Mouse (Mus musculus) ZHBTc4 (cell line): ENCODE measurements at regions not wholly inside any gene's neighbourhood (a gene's known extent, or its start where the extent isn't known, plus 50 kb on each side); places are given as distances from the start of the nearest gene placed in this dataset.

Experiments used
- DNase-seq: peaks from one replicate; pipeline ENCODE4 v3.0.0-alpha.2; 2011; ENCODE audit warnings: low read depth, low spot score

DNA sequence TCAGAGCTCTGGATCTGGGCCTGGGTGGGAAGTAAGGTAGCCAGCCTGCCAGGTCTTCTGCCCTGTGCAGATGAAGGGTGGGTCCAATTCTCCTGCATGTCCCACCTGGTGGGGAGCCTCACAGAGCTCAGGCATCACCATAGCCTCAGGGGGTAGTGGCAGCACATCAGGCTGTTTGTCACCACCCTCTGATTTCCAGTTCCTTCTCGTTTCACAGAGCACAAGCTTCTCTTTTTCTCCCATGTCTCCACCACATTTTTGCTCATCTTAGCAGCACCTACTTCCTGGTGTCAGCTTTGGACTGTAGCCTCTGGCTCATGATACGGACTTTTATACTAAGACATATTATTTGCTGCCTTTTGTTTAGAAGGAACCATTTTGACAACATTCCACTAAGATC is 345.6 kb upstream of the Mmadhc start:
- DNase-seq: no peak

DNA sequence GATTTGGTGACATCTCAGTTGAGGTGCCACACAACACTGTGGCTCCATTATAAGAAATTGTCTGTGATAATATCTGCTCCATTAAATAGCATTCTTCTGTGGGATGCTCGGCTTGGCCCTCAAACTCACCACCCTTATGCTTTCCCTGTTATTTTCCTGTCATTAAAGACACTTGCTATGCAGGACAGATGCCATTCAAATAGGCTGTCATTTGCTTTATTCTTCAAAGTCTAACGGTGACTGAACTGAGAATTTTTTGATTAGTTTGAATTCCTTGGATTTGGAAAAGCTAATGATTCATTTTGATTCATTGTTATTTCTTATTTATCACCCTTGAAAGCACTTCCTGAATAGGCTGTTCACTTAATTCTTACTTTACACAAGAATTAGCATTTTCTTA is 339.3 kb upstream of the Mmadhc start:
- DNase-seq: no peak

DNA sequence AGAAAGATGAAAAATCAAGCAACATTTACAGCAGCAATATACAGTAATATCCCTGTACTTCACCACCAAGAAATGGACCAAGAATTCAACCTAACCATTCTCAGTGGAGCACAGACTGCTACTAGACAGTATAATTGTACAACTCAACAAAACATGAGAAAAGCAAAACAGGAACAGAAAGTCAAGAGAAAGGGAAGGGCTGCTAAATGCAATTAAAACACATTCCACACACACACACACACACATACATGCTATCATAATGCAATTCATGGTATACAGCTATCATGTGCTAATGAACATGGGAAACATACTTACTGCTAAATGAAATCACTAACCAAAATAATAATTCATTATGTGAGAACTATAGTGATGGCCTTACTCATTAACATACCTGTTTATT is 335.2 kb upstream of the Mmadhc start:
- DNase-seq: no peak

DNA sequence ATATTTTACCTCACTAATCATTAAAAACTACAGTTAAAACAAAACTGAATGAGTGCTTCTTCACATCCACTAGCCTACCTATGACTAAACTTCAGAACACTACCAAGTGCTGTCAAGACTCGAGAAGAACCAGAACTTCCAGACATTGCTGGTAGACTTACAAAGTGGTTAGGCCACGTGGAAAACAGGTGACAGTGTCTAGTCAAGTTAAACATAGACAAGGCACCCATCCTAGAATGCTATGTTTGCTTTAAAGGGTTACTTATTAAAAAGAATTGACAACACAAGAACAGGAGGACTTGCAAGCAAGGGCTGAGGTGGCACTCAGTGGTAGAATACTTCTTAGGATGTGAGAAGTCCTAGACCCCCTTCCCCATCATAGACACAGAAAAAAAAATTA is 330.9 kb upstream of the Mmadhc start:
- no peak for DNase-seq

DNA sequence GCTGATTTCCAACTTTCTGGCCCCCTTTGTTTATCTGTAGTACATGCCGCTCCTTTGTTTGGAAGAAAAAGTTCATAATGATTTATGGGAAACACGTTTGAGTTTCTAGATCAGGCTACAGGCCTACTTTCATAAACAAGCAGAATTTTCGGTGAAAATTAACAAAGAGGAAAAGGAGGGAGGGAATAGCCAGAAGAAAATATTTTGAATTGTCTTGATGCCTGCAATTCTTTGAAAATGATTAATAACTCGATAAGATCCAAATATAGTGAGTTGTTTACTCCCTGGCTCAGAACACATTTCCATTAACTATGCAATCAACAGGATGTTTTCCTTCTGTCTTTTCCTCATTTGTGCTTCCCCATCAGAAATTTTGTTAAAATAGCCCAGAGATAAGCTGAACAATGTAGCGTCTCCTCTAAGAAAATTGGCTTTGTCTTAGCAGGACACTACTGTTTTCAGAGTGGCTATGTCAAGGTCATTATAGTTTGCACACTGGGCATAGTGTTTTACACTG is 328.7 kb upstream of the Mmadhc start:
- no peak for DNase-seq

DNA sequence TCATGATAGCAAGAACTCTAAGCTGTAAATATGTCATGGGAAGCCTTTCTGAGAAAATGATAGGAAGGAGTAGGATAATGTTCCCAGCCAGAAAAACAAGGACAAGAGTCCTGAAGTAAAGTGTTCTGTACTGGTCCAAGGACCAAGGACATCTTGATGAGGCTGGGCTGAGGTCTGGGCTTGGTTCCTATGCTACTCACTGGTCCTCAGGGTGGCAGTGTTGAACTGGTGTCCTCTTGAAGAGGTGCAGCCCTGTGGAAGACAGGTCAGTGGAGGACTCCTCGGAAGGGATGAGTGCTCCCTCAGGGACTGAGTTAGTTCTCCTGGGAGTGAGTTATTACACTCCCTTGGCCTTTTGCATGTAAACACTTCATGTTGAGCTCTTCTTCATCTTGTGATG is 312.5 kb upstream of the Mmadhc start:
- DNase-seq: no peak

DNA sequence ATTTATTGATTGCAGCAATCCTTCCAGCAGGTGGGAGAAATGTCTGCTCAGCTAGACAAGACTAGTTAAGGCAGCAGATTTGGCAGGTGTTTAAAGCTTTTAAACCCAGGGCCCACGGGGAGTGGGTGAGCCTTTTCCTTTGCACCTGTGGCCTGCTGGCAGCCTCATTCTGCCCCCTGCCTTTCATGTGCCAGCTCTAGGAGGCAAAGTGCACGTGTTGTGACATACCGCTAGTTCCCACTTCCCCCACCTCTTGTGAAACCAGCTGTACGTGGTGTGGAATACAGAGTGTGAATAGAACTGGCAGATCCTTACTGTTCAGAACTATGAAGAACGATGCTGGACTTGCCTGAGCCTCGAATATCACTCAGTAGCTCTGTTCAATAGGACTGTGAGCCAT is 292.6 kb upstream of the Mmadhc start:
- DNase-seq: no peak

DNA sequence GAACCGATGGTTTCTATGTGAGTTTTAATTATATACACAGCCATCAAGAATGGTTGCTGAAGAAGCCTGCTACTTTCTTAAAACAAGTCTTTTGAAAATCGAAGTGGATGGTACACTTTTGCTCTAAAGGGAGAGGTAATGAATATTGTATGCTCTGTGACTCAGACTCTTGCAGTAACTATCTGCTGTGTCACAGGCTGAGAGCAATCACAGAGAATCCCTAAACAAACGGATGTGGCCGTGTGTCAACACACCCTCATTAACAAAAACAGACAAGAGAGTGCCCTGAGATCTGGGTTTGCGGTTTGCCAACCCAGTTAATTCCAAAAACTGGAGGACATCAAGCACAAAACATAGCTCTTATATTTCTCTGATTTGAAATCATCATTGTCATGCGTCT is 292.1 kb upstream of the Mmadhc start:
- DNase-seq: no peak

DNA sequence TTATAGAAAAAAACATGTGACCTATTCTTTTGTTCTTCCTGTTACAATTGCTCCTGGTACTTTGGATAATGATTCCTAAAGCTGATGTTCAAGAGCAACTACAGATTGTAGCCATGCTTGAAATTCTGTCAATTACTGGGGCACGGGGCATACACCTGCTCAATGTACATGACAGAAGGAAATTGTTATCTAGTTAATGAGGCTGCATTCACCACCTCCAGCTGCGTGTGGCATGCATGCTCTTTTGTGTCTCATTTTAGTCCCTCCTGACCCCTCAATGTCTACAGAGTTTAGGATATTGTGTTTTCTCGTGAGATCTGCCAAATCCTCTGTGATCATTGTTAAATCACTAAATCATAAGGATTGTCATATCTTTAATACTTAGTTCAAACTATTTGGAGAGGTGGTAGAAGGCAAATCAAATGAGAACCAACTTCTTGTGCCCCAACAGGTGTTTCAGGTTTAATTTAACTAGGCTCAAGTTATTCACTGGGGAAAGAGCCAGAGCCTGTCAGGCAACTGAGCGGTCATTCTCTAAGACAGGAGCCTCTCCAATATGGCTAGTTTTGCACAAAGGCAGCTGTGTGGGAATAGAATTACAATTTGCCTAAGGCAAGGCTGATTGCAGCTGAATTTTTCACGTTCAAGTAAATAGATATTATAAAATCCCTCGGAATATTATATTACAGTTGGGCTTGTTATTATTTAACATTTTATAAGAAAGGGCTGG is 289.9 kb upstream of the Mmadhc start:
- no peak for DNase-seq

DNA sequence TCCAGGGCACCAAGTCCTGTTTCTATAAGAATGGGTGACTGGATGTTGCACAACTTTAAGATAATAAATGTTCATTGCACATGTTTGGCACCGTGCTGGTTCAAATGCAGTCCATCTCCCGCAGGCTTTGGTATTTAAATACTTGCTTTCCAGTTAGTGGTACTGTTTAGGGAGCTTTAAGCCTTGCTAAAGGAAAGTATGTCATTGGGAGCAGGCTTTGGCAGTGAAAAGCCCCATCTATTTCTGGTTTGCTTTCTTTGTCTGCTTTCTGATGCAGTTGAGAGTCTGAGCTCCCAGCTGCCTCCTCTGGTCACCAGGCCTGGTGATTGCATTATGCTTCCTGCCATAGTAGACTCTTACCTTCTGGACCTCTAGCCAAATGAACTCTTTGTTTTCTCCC is 283.0 kb upstream of the Mmadhc start:
- no peak for DNase-seq

DNA sequence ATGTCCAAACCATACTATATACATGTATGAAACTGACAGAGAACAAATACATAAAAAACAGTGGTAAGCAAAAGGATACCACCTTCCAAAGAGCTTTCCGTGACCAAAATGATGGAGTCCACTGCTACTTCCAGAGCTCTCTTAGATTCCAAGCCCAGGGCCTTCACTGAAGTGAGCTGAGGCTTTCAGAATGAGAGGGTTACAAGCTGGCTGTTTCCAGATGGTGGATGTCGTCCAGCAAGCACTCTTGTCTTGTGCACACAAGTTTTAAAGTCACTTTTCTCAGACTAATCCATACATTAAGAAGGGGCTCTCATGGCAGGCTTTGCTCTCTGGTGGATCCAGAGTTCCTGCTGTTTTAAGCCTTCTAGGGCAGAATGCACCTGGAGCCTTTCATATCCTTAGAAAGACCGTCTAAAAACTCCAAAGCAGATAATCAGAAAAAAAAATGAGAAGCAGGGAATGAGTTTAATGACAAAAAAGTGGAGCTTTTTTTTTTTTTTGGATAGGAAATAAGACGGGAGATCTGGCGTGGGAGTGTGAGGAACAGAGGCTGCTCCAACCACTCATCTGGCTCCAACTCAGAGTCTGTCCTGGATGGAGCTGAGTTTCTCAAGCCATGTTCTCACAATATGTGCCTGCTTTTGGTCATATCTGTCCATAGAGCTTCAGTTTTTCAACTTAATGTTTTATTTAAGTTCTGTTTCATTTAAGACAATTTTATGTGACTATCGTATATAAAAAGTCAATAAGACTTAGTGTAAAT is 281.9 kb upstream of the Mmadhc start:
- no peak for DNase-seq

DNA sequence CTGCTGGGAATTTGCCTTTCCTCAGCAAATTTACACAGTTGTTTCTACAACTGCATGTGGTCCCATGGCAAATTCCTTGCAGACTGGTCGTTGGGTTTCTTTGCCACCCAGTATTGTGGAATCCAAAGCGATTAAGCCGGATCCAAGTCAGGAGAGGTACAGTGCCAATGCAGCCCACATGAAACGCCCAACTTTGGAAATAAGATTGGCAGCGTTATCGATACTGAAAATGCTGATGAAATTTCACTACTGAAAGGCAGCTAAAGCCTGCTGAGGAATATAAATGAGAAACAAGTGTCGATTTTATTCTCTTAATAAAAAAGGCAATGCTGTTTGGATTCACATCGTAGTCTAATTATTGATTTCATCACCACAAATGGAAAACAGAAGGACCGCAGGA is 281.1 kb upstream of the Mmadhc start:
- DNase-seq: no peak

DNA sequence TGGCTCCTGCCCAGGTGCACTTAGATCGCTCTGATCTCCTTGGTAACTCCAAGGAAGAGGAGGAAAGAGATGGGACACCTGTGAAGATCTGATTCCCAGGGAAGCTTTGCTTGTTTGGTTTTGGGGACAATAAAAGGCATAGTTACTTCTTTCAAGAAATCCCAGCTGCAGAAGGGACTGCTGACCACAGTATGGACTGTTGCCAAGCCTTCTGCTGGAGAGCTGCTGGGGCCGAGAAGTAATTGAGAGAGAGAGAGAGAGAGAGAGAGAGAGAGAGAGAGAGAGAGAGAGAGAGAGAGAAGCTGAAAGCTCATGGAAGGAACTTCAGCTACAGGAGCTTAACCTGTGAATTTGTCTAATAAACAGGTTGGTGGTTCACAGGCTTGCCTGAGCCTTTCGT is 276.9 kb upstream of the Mmadhc start:
- DNase-seq: no peak

DNA sequence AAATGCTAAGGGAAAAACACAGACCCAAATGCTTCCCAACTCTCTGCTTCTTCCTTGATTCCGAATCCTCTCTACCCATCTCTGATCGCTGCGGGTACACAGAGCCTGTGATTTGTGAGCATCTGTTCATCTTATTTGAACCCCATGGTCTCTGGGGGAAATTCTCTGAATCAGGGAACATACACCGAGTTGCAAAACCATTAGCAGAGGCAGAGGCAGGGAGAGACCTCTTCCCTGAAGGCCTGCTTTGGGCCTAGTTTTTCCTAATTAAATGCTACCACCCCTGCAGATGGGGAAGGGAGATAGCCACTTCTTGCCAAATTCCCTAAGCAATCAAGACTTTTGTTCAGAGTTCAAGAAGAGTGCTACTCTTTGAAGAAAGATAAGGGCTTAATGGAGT is 274.4 kb upstream of the Mmadhc start:
- DNase-seq: no peak

DNA sequence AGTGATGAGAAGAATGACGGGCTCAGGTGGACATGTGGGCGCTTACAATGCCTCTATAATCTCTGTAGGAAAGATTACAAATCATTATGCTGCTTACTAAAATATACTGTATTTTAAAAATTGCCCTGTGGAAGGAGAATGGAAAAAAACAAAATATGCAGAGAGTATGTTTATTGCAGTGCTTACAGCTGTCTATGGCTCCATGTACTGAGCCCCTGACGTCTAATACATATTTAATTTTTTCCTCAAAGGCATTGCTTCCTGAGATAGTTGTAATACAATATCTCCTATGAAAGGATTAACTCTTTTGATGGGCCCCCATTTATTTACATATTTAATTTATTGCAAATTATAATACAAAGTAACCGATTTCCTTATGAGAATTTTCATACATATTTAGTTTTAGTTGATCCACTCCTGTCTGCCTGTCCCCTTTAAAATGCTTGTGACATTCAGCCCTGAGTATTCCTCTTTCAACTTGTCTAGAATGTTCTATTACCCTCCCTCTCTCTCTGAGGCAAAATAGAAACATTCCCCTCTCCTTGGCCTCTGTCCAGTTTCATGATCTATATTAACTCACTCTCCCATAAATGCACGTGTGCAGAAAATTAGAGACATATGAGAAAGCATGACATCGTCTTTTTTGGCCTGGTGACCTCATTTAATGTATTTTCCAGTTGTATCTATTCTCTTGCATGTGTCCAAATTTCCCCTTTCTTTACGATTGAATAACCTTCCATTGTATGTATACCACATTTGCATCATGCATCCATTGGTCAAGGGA is 273.1 kb upstream of the Mmadhc start:
- no peak for DNase-seq

DNA sequence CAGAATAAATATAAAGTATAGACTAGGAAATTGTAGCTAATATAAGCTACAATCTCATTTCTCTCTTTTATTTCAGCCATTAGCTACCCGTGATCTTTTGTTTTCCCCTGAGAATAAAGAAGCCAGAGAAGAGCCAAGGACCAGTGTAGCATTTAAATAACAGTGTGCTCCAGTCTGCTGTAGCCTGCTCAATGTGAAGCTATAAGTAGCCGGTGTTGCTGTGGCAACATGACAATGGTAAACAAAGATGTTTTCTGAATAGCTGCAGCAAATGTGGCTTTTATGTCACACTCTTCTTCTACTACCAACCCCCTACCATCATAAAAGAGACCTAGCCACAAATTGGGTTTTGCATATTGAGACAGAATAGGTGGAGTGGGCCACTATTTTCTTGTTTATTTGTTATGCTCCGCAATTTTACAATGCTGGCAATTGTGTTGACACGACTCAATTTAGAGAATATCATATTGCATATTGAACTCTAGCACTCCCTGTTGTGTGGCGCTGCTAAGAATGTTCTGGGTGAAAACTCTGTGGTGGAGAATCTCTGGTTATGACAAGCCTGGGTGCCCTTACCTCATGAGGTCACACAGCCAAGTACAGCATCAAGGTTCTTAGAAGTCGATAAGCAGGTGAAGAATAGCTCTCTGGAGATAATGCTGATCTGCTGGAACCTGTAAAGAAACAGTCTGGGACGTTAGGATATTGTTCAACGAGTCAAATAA is 272.3 kb upstream of the Mmadhc start:
- DNase-seq: no peak

DNA sequence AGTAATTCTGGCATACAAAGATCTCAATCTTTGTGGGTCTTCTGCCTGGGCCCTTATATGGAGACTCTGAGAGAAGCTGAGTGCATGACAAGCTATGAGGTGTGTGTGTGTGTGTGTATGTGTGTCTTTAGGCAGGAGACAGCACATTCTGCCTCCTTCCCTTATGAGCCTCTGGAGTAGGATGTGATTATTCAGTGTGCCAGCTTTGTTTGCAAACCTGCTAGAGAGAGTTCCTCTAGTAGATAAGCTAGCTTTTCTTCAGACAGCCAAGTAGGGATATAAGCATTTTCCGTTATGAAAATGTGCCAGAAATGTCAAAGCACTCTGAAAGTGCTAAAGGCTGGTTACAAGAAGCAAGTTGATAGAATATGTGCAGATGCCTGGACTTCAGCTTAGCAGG is 270.9 kb upstream of the Mmadhc start:
- DNase-seq: no peak

DNA sequence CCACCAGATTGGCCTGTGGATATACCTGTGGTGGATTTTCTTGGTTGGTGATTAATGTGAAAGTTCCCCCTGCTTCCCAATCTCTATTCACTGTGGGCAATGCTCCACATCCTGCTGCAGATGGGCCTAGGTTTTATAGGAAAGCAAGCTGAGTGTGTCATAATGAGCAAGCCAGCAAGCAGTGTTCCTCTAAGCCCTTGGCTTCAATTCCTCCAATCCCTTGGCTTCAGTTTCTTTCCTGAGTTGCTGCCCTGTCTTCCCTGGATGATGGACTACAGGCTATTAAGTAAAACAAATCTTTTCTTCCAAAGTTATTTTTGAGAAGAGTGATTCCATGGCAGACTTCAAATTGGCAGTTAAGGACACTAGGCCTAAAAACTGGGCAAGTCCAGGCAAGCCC is 257.4 kb upstream of the Mmadhc start:
- DNase-seq: no peak

DNA sequence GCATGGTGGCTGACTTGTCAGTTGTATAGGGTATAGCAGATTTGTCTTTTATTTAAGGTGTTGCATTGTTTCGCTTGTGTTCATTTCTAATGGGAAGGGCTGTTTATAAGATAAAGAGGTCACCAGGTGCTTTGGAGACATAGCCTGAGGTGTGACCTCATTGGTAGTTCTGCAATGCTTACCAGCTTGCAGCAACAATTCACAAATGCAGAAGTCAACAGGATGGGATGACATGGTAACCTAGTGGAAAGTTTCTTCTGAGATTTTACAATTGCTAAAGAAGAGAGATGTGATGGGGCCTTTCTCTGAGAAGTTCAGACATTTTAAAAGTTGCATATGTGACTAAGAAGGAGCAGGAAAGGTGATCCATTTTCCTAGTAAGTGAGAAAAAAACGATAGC is 255.8 kb upstream of the Mmadhc start:
- no peak for DNase-seq

DNA sequence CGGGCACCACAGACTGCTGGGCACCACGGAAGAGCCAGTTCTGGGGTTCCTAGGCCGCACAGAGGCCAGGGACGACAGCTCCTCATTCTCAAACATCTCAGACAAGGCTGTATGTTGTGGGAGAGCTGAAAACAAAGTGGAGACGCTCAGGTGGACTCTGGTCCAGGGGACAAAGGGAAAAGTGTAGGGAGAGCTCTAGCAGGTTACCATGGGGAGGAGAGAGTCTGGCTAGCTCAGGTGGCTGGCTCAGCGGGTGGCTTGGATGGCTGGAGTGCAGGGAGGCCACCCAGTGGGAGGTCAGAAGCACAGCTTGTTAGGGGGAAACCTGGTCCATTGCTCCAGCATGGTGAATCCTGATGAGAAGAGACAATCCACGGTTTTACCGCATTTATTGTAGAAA is 253.3 kb upstream of the Mmadhc start:
- peak; percentile 13 for DNase-seq

DNA sequence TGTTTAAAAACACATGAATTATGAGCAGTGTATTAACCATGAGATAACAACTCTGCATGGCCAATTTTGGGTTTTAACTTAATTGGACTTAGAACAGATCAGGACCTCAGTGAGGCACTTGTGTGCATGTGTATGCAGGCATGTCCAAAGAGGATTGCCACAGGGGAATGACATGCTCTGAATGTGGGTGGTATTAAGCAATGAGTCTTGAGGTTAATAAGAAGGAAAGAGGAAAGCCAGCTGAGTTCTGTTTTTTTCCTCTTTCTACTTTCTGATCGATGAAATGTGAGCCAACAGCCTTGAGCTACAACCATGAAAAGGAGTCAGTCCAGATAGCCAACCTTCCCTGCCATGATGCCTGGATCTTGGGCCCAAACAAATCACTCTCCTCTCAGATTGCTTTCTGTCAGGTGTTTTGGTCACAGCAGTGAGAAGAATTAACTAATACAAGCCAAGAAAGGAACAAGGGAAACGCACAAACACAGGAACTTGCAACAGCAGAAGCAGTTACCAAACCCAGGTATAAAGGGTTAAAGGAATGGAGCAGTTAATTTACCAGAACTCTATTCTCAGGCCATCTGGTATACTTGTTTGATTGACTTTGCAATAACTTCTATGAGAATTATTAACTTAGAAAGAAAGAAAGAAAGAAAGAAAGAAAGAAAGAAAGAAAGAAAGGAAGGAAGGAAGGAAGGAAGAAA is 243.3 kb upstream of the Mmadhc start:
- DNase-seq: no peak
